Mouse (Mus musculus): ENCODE data around the gene Ttll1. TPM values are rescaled to one million over a fixed set of nuclear protein-coding genes. Genes with fewer than 3 reads are reported as not detected.
A peak's percentile ranks its signal among the peaks of the same experiment; 100 is the strongest.

Gene Ttll1
- 21.8 and 23.1 TPM in 2 replicates for polyA plus RNA-seq (2015; fragmentation: Nextera tagmentation; extraction: Ambion mirVana)

DNA sequence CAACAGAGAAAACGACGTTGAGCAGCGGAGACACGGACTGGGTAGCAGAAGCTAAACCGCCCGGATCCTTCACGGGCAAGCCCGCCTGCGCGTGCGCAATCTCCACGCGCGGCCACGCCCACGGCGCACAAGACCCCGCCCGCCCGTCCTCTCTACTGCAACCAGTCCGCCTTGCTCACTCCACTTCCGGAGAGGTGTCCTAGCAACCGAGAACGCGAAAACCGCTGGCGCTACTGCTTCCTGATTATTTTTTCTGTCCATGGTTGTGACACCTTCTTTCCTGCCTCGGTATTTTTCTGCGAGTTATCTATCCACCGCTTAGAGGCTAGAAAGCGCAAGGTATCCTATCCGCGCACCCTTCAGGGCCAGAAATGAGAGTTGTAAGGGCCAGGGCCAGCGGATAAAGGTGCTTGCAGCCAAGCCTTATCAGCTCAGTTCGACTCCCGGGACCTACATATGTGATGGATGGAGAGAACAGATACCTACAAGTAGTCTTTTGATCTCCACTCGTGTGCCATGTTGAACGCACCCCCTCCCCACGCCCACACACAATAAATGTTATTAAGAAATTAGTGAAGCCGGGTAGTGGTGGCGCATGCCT is at the start of gene Ttll1:
Gene Ttll1, minus strand, starts transcription at position 89 of the 601 bp plus-strand sequence.
- Histone ChIP-seq H3K36me3 (ENCODE audit: control insufficient read depth, insufficient read depth, low read length) (no peaks in the 10 kb centered on the region), H3K9ac (ENCODE audit: low read length) (peak within 1 kb of the TSS; percentile 67), H3K9me3 (ENCODE audit: control insufficient read depth, low read length) (no peaks in the 10 kb centered on the region), H3K27me3 (ENCODE audit: control insufficient read depth, insufficient read depth, low read depth, low read length) (no peaks in the 10 kb centered on the region), H3K4me3 (ENCODE audit: low read length) (peak within 1 kb of the TSS; percentile 61), H3K4me1 (replicated peaks; ENCODE audit: control insufficient read depth, insufficient read depth, low read length) (peaks cover 3% of the 10 kb centered on the region; the same call in 1 of the 2 replicates), H3K27ac (ENCODE audit: low read length) (peak within 1 kb of the TSS; percentile 52; the same call in 1 of the 2 replicates), H3K4me2 (ENCODE audit: low read depth, low read length) (peak within 1 kb of the TSS; percentile 89)
- ATAC-seq (ENCODE audit: low read depth): peak; percentile 98
- WGBS: 8% methylated on average over 41 of the region's 41 CpGs

DNA sequence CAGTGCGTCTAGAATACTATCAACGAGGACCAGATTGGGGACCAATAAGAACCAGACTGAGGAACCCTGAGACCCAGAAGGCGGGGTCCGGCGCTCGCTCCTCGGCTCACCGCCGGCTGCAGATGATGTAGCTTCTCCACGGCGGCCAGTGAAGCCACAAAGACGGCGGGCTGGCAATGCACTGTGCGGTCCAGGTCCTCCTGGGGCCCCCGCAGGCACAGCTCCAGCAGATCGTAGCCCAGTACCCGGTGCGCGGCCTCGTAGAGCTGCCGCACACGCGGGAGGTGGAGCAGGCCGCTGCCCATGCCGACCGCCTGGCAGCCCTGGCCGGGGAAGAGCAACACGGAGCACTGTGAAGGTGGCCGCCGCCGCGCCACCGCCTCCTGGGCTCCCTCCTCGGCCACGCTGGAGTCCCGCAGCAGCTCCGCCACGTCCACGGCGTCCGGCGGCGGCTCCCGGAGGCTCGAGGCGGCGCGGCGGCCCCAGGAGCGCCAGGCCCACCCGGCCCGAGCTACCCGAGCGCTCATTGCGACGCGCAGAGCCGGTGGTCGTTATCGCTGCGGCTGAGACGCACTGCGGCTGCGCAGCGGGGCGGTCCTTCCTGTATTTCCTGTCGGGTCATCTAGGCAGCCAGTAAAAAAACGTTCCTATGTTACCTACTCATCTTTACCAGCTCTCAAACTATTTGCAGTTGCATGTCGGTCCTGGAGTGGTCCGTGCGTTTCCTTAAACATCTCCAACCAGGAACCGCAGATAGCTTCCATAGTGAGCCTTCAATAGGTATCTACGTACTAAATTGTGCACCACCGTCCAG is 44.7 kb upstream of the Ttll1 start:
- Histone ChIP-seq H3K9ac (ENCODE audit: low read length) (peak overlapping the region; percentile 97), H3K9me3 (ENCODE audit: control insufficient read depth, low read length) (peaks cover 3% of the 10 kb centered on the region), H3K4me2 (ENCODE audit: low read depth, low read length) (peak overlapping the region; percentile 96), H3K27me3 (ENCODE audit: control insufficient read depth, insufficient read depth, low read depth, low read length) (no peaks in the 10 kb centered on the region), H3K36me3 (ENCODE audit: control insufficient read depth, insufficient read depth, low read length) (peaks cover 7% of the 10 kb centered on the region; the same call in 1 of the 2 replicates), H3K27ac (ENCODE audit: low read length) (peak overlapping the region; percentile 85), H3K4me3 (ENCODE audit: low read length) (peak overlapping the region; percentile 91), H3K4me1 (replicated peaks; ENCODE audit: control insufficient read depth, insufficient read depth, low read length) (peaks cover 4% of the 10 kb centered on the region)
- 1% methylated on average over 68 of the region's 74 CpGs for WGBS
- ATAC-seq (ENCODE audit: low read depth): peak; percentile 91

DNA sequence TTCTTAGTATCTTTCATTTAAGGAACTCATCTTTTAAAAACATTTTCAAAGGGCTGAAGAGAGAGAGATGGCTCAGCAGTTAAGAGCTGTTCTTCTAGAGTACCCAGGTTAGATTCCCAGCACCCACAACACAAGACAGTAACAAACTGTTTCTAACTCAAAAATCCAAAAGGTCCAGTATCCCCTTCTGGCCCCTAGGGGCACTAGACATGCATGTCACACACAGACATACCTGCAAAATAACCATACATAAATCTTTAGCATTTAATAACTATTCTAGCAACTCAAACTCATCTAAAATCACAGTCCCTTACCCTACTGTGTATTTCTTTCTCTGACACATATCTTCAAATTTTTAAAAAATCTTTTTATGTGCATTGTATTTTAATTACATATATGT is 43.1 kb upstream of the Ttll1 start:
- no peak overlapping the region for H3K4me2 ChIP-seq (ENCODE audit: low read depth, low read length)
- H3K36me3 ChIP-seq (ENCODE audit: control insufficient read depth, insufficient read depth, low read length): peaks cover 14% of the 10 kb centered on the region
- no peaks in the 10 kb centered on the region for H3K27me3 ChIP-seq (ENCODE audit: control insufficient read depth, insufficient read depth, low read depth, low read length)
- no peak overlapping the region for H3K4me3 ChIP-seq (ENCODE audit: low read length)
- no peak overlapping the region for H3K9ac ChIP-seq (ENCODE audit: low read length)
- no peak overlapping the region for H3K27ac ChIP-seq (ENCODE audit: low read length)
- no peak for ATAC-seq (ENCODE audit: low read depth)
- peaks cover 3% of the 10 kb centered on the region for H3K9me3 ChIP-seq (ENCODE audit: control insufficient read depth, low read length)
- peaks cover 4% of the 10 kb centered on the region for H3K4me1 ChIP-seq (replicated peaks; ENCODE audit: control insufficient read depth, insufficient read depth, low read length)

DNA sequence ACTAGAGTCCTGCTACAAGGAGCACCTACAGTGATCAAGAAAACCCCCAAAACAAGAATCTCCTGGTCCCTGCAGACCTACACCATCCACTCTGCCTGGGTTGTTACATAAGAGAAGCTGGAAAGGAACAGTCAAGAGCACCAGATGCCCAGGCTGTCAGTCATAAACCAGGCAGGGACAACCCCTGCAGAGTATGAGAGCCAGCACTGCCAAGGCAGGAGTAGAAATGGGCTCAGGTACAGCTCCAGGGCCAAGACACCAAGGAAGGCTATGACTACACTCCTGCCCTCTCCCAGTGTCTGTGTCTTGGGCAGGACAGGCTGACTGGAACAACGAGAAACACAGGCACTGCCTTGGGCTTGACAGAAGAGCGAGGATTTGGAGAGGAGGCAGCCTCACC is 39.4 kb upstream of the Ttll1 start:
- ATAC-seq (ENCODE audit: low read depth): no peak
- Histone ChIP-seq H3K27ac (ENCODE audit: low read length) (no peak overlapping the region), H3K4me1 (replicated peaks; ENCODE audit: control insufficient read depth, insufficient read depth, low read length) (peaks cover 4% of the 10 kb centered on the region), H3K9me3 (ENCODE audit: control insufficient read depth, low read length) (peaks cover 3% of the 10 kb centered on the region), H3K4me2 (ENCODE audit: low read depth, low read length) (no peak overlapping the region), H3K4me3 (ENCODE audit: low read length) (no peak overlapping the region), H3K9ac (ENCODE audit: low read length) (no peak overlapping the region), H3K27me3 (ENCODE audit: control insufficient read depth, insufficient read depth, low read depth, low read length) (no peaks in the 10 kb centered on the region), H3K36me3 (ENCODE audit: control insufficient read depth, insufficient read depth, low read length) (peaks cover 45% of the 10 kb centered on the region)
- WGBS: 72% methylated on average over 2 of the region's 2 CpGs

DNA sequence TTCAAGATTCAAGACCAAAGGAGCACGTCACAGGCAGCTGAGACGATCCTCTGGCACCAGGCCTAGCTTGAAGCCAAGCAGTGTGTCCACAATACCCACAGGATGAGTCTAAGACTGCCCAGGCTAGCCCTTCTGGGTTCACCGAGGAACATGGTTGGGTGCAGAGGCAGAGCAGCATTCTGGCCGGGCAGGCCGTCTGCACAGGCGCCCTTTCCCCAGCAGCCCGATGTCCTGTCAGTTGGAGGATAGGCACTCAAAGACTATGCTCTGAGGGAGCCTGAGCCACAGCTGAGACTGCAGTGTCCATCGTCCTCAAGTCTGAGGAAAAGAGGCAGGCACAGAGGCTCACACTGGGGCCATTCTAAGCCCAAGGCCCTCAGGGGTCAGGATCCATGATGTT is 36.5 kb upstream of the Ttll1 start:
- Histone ChIP-seq H3K4me2 (ENCODE audit: low read depth, low read length) (no peak overlapping the region), H3K4me3 (ENCODE audit: low read length) (no peak overlapping the region), H3K27ac (ENCODE audit: low read length) (no peak overlapping the region), H3K9me3 (ENCODE audit: control insufficient read depth, low read length) (no peaks in the 10 kb centered on the region), H3K4me1 (replicated peaks; ENCODE audit: control insufficient read depth, insufficient read depth, low read length) (no peaks in the 10 kb centered on the region), H3K36me3 (ENCODE audit: control insufficient read depth, insufficient read depth, low read length) (peaks cover 41% of the 10 kb centered on the region), H3K27me3 (ENCODE audit: control insufficient read depth, insufficient read depth, low read depth, low read length) (no peaks in the 10 kb centered on the region), H3K9ac (ENCODE audit: low read length) (no peak overlapping the region)
- 85% methylated on average over 8 of the region's 8 CpGs for WGBS
- no peak for ATAC-seq (ENCODE audit: low read depth)

DNA sequence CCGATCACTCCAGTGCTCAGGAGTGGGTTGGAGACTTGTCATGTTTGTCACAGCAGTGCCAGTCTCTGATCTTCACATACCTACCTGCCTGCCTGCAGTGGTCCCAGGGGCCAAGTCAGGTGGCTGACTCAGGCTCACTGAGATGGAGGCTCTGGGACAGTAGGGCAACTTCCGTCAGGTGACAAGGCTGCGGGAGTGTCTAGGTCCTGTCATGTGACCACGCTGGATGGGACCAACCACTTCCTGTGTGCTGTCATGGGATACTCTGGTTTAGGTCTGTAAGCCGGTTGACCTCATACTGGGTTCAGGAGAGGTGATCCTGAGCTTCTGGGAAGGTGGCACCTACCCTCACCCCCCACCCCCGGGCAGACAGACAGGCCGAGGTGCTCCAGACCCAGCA is 35.3 kb upstream of the Ttll1 start:
- no peak overlapping the region for H3K4me2 ChIP-seq (ENCODE audit: low read depth, low read length)
- peaks cover 40% of the 10 kb centered on the region for H3K36me3 ChIP-seq (ENCODE audit: control insufficient read depth, insufficient read depth, low read length)
- 82% methylated on average over 7 of the region's 7 CpGs for WGBS
- no peak overlapping the region for H3K4me3 ChIP-seq (ENCODE audit: low read length)
- H3K4me1 ChIP-seq (replicated peaks; ENCODE audit: control insufficient read depth, insufficient read depth, low read length): no peaks in the 10 kb centered on the region
- no peaks in the 10 kb centered on the region for H3K27me3 ChIP-seq (ENCODE audit: control insufficient read depth, insufficient read depth, low read depth, low read length)
- no peaks in the 10 kb centered on the region for H3K9me3 ChIP-seq (ENCODE audit: control insufficient read depth, low read length)
- ATAC-seq (ENCODE audit: low read depth): no peak
- H3K27ac ChIP-seq (ENCODE audit: low read length): no peak overlapping the region
- no peak overlapping the region for H3K9ac ChIP-seq (ENCODE audit: low read length)

DNA sequence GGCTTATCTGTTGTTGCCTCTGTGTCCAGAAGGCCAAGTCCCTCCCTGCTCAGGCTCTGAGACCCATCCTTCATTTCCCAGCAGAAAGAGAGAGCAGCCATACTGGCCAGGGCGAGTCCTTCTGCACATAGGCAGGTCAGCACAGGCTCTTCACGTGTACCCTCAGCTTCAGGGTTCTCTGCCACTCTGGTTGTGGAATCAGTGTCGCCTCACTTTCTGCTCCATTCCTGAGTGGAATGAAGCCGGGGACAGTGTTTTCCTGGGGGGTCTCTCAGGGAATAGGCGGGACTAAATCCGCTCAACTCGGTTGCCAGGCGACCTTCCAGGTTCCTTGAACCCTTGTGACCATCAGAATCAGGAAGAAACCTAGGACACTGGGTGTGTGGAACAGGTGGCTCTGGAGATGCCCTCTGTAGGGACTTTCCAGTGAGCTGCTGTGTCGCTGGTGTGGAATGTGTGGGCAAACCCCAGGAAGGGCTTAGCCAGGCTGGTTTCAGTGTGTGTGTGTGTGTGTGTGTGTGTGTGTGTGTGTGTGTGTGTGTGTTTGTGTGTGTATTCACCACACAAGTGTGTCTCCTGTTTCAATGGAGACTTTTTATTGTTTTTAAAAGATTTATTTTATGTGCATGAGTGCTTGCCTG is 31.1 kb upstream of the Ttll1 start:
- H3K27me3 ChIP-seq (ENCODE audit: control insufficient read depth, insufficient read depth, low read depth, low read length): no peaks in the 10 kb centered on the region
- WGBS: 70% methylated on average over 9 of the region's 9 CpGs
- no peaks in the 10 kb centered on the region for H3K9me3 ChIP-seq (ENCODE audit: control insufficient read depth, low read length)
- no peak for ATAC-seq (ENCODE audit: low read depth)
- no peak overlapping the region for H3K27ac ChIP-seq (ENCODE audit: low read length)
- H3K36me3 ChIP-seq (ENCODE audit: control insufficient read depth, insufficient read depth, low read length): peaks cover 13% of the 10 kb centered on the region
- H3K4me3 ChIP-seq (ENCODE audit: low read length): no peak overlapping the region
- H3K4me2 ChIP-seq (ENCODE audit: low read depth, low read length): no peak overlapping the region
- peaks cover 4% of the 10 kb centered on the region for H3K4me1 ChIP-seq (replicated peaks; ENCODE audit: control insufficient read depth, insufficient read depth, low read length)
- H3K9ac ChIP-seq (ENCODE audit: low read length): no peak overlapping the region

DNA sequence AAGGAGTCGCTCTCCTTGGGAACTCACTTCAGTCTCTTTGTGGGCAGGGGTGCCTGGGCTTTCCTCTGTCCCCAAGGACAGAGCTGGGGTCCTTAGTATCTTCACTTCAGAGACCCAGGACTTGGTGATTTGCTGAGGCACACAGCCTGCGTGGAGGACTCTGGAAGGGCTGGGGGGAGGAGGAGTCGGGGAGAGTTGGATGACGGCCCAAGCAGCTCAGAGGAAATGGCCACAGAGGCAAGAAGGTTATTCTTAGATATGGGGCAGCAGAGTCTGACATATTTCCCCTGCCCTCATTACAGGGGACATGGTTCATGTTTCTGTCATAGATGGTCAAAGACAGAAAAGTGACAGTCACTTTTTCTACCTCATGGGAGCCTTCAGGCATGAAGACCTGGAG is 29.2 kb upstream of the Ttll1 start:
- no peak overlapping the region for H3K9ac ChIP-seq (ENCODE audit: low read length)
- H3K27ac ChIP-seq (ENCODE audit: low read length): no peak overlapping the region
- H3K9me3 ChIP-seq (ENCODE audit: control insufficient read depth, low read length): no peaks in the 10 kb centered on the region
- no peaks in the 10 kb centered on the region for H3K27me3 ChIP-seq (ENCODE audit: control insufficient read depth, insufficient read depth, low read depth, low read length)
- H3K4me2 ChIP-seq (ENCODE audit: low read depth, low read length): no peak overlapping the region
- ATAC-seq (ENCODE audit: low read depth): peak; percentile 68; the same call in 1 of the 2 replicates
- no peak overlapping the region for H3K4me3 ChIP-seq (ENCODE audit: low read length)
- H3K4me1 ChIP-seq (replicated peaks; ENCODE audit: control insufficient read depth, insufficient read depth, low read length): peaks cover 11% of the 10 kb centered on the region
- no peaks in the 10 kb centered on the region for H3K36me3 ChIP-seq (ENCODE audit: control insufficient read depth, insufficient read depth, low read length)
- 35% methylated on average over 4 of the region's 4 CpGs for WGBS

DNA sequence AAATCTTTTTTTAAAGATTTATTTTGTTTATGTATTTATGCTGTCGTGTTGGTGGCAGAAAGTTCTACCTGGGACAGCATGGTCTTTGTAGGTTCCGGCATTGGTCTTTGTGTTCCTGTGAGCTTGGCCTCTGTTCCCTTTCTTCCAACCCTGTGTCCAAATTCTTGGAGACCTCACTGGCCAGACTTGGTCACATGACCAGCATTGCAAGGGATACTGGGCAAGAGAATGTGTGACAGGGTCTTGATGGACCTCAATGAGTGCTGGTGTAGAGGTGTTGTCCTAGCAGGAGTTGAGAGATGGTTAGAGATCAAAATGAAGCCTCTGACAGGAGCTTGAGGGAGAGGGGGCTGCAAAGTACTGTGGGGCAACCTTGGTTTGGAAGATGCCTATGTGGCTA is 28.2 kb upstream of the Ttll1 start:
- H3K4me3 ChIP-seq (ENCODE audit: low read length): no peak overlapping the region
- H3K27ac ChIP-seq (ENCODE audit: low read length): no peak overlapping the region
- H3K4me2 ChIP-seq (ENCODE audit: low read depth, low read length): no peak overlapping the region
- H3K9me3 ChIP-seq (ENCODE audit: control insufficient read depth, low read length): no peaks in the 10 kb centered on the region
- H3K9ac ChIP-seq (ENCODE audit: low read length): no peak overlapping the region
- H3K4me1 ChIP-seq (replicated peaks; ENCODE audit: control insufficient read depth, insufficient read depth, low read length): peaks cover 11% of the 10 kb centered on the region
- H3K27me3 ChIP-seq (ENCODE audit: control insufficient read depth, insufficient read depth, low read depth, low read length): no peaks in the 10 kb centered on the region
- H3K36me3 ChIP-seq (ENCODE audit: control insufficient read depth, insufficient read depth, low read length): no peaks in the 10 kb centered on the region
- 91% methylated on average over 2 of the region's 2 CpGs for WGBS
- no peak for ATAC-seq (ENCODE audit: low read depth)
